Mouse (Mus musculus) midbrain, embryonic 12.5 days (tissue): ENCODE measurements around the gene Olfr1051. TPM values are rescaled to one million over a fixed set of nuclear protein-coding genes. Genes with fewer than 3 reads are reported as not detected.
"Not testable (repeated sequence)": the region's sequence is repeated elsewhere in the genome, so short reads cannot be mapped to it uniquely, and the experiment has no call there.

Experiments used
- ATAC-seq: fragments of 200-750 bp; cut with Nextera tagmentation; 2 replicates; pipeline ENCODE4 v1.8.0; 2017; ENCODE audit warnings: low read depth, moderate TSS enrichment, moderate library complexity; ENCODE audit not compliant: low FRiP score
- H3K27ac ChIP-seq: fragments of 300-500 bp; sonication (generic); replicated peaks from 2 replicates; pipeline ENCODE4 v1.5.1; 2016; ENCODE audit warnings: mild to moderate bottlenecking
- H3K27me3 ChIP-seq: fragments of 300-500 bp; sonication (generic); 2 replicates; pipeline ENCODE4 v1.6.1; 2016; ENCODE audit warnings: mild to moderate bottlenecking
- H3K36me3 ChIP-seq: fragments of 300-500 bp; sonication (generic); 2 replicates; pipeline ENCODE4 v1.6.1; 2016
- H3K4me1 ChIP-seq: fragments of 300-500 bp; sonication (generic); 2 replicates; pipeline ENCODE4 v1.6.1; 2016
- H3K4me2 ChIP-seq: fragments of 300-500 bp; sonication (generic); replicated peaks from 2 replicates; pipeline ENCODE4 v1.6.1; 2016; ENCODE audit warnings: mild to moderate bottlenecking, moderate library complexity
- H3K4me3 ChIP-seq: fragments of 300-500 bp; sonication (generic); 2 replicates; pipeline ENCODE4 v1.5.1; 2016; ENCODE audit warnings: mild to moderate bottlenecking
- H3K9ac ChIP-seq: fragments of 300-500 bp; sonication (generic); replicated peaks from 2 replicates; pipeline ENCODE4 v1.6.1; 2016; ENCODE audit warnings: mild to moderate bottlenecking, moderate library complexity
- H3K9me3 ChIP-seq: fragments of 300-500 bp; sonication (generic); 2 replicates; pipeline ENCODE4 v1.6.1; 2016; ENCODE audit warnings: mild to moderate bottlenecking
- WGBS: fragments of 180-500 bp; shearing (Covaris S2); methylation state at CpG from one replicate; pipeline ENCODE4 v1.1.7; 2016; 5-methylcytosine and 5-hydroxymethylcytosine counted together
- polyA plus RNA-seq: library from polyadenylated mRNA; unstranded; fragments of >200 nt; fragmentation: Nextera tagmentation; extraction: Ambion mirVana; gene quantifications from 2 replicates; pipeline ENCODE4 v1.2.1, GENCODE M21; 2016

The Olfr1051 gene
- not detected in 2 replicates for polyA plus RNA-seq

DNA sequence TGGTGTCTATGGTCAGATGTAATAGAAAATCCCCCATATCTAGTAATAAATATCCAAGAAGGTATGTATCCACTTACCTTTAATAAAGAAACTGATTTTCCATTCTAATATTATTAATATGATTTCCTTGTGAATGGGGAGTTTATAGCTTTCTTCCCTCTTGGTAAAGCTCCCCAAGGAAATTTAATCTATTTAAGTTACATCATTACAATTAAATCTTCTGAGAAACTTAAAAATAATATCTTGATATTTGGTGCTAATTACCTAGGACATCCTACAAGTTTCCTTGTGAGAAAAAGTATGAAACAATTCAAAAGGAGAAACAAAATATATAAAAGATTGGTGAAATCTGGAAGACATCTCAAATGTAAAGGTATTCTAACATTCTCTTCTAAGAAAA, at the start of gene Olfr1051:
Gene Olfr1051, minus strand, starts transcription at position 101 of the 400 bp plus-strand sequence.
- H3K4me3 ChIP-seq, H3K4me1 ChIP-seq, ATAC-seq, H3K4me2 ChIP-seq, H3K27ac ChIP-seq, H3K27me3 ChIP-seq, H3K9me3 ChIP-seq, H3K9ac ChIP-seq, H3K36me3 ChIP-seq: not testable (repeated sequence)

DNA sequence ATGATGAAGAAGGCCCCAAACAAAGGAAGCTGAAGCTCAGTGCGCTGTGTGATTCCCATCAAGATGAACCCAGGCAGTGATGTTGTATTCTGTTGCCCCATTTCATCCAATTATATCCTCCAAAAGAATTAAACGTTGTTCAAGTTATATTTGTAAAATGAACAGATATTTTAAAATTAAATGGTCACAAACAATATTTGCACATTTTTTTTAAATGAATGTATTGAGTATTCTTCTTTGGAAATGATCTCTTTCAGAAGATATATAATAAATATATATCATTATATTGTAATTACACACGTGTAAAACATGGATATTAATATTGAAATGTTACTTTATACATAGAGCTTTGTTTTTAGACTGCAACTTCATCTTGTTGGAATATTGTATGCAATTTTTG, 36.3 kb upstream of the Olfr1051 start, which contains the start of gene Olfr1053:
Gene Olfr1053, minus strand, starts transcription at position 101 of the 400 bp plus-strand sequence.
- H3K4me1 ChIP-seq = no peaks in the 10 kb centered on the region
- no peaks in the 10 kb centered on the region for H3K9me3 ChIP-seq
- H3K9ac ChIP-seq = no peak within 1 kb of the TSS
- no peak within 1 kb of the TSS for H3K27ac ChIP-seq
- H3K27me3 ChIP-seq = no peaks in the 10 kb centered on the region
- H3K4me2 ChIP-seq = no peak within 1 kb of the TSS
- 70% methylated on average over 3 of the region's 3 CpGs for WGBS
- no peak within 1 kb of the TSS for H3K4me3 ChIP-seq
- H3K36me3 ChIP-seq = no peaks in the 10 kb centered on the region
- no peak for ATAC-seq

DNA sequence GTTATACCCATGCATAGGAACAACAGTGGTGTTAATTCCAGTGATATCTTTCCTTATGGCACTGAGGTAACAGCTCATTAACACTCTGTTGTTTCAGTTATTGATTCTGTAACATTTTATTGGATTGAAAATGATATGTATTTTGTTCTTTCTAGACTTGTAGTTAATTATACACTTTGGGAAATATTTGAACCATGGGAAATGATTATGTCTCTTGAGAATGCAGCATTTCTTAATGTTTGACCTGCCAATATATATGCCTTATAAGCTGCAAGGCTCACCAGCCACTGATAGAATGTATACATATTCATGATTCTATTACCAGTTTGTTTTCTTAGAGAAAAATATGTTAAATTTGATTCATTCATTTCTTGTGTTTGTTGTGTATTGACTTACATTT, 13.3 kb upstream of the Olfr1051 start, which contains the start of gene Olfr1052:
Gene Olfr1052, plus strand, starts transcription at position 301 of the 400 bp plus-strand sequence.
- ATAC-seq = no peak
- Histone ChIP-seq H3K36me3 (no peaks in the 10 kb centered on the region), H3K4me2 (no peak within 1 kb of the TSS), H3K4me3 (no peak within 1 kb of the TSS), H3K27ac (no peak within 1 kb of the TSS), H3K9ac (no peak within 1 kb of the TSS), H3K9me3 (no peaks in the 10 kb centered on the region), H3K4me1 (no peaks in the 10 kb centered on the region), H3K27me3 (no peaks in the 10 kb centered on the region)

- not testable (repeated sequence) for ATAC-seq
Measured at GRCm38 (mm10) chr2:86258228-86258627, 20.7 kb downstream of the Olfr1051 start, which contains the start of gene Olfr1049. Gene Olfr1049, minus strand, starts transcription at chr2:86258328.

DNA sequence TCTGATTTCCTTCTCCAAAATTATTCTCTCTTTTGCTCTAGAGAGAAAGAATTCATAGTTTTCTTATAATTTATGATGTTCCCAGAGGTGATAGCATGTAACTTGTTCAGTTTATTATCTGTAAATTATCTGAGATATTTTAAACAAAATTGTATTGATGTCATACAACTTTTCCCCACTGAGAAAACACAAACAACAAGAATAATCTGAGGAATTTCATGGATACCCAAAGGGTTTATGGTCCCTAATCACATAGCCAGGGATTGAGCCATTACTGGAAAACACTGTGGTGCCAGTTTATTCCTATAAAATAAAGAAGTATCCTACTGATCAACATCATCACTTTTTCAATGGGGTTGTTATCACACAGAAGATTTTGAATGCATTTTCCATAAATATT, 38.7 kb downstream of the Olfr1051 start, which contains the start of gene Olfr1048:
Gene Olfr1048, minus strand, starts transcription at position 101 of the 400 bp plus-strand sequence.
- H3K4me1 ChIP-seq = no peaks in the 10 kb centered on the region
- no peak within 1 kb of the TSS for H3K9ac ChIP-seq
- no peak within 1 kb of the TSS for H3K4me3 ChIP-seq
- H3K27ac ChIP-seq = no peak within 1 kb of the TSS
- no peaks in the 10 kb centered on the region for H3K9me3 ChIP-seq
- H3K4me2 ChIP-seq = no peak within 1 kb of the TSS
- H3K27me3 ChIP-seq = no peaks in the 10 kb centered on the region
- H3K36me3 ChIP-seq = no peaks in the 10 kb centered on the region
- ATAC-seq = no peak

More at GRCm38 (mm10) chr2:86258228-86258627, 20.7 kb downstream of the Olfr1051 start, which contains the start of gene Olfr1049:
- H3K4me1 ChIP-seq, H3K4me3 ChIP-seq, H3K4me2 ChIP-seq, H3K9me3 ChIP-seq, H3K27ac ChIP-seq, H3K36me3 ChIP-seq, H3K27me3 ChIP-seq, H3K9ac ChIP-seq: not testable (repeated sequence)

GRCm38 (mm10) chr2:86231301-86231700, 47.6 kb downstream of the Olfr1051 start, which contains the start of gene Olfr1047:
Gene Olfr1047, minus strand, starts transcription at chr2:86231401.
- WGBS = 90% methylated on average over 1 of the region's 1 CpGs
- H3K27me3 ChIP-seq = no peaks in the 10 kb centered on the region
- no peaks in the 10 kb centered on the region for H3K36me3 ChIP-seq
- no peaks in the 10 kb centered on the region for H3K4me1 ChIP-seq
- H3K9me3 ChIP-seq = no peaks in the 10 kb centered on the region
- H3K9ac ChIP-seq = no peak within 1 kb of the TSS
- ATAC-seq = no peak
- no peak within 1 kb of the TSS for H3K4me2 ChIP-seq
- no peak within 1 kb of the TSS for H3K4me3 ChIP-seq
- no peak within 1 kb of the TSS for H3K27ac ChIP-seq

Other genes with a start within 250 kb of the Olfr1051 start
- 0.05 TPM in 1 of 2 replicates, not detected in the other for gene Olfr1034, start 233.2 kb downstream of the Olfr1051 start, polyA plus RNA-seq
- gene Olfr1036, start 205.1 kb downstream of the Olfr1051 start, polyA plus RNA-seq = not detected in 2 replicates
- not detected in 2 replicates for gene Olfr1037, start 191.7 kb downstream of the Olfr1051 start, polyA plus RNA-seq
- not detected in 2 replicates for gene Olfr1039, start 143.2 kb downstream of the Olfr1051 start, polyA plus RNA-seq
- gene Olfr1040, start 132.4 kb downstream of the Olfr1051 start, polyA plus RNA-seq = not detected in 2 replicates
- gene Olfr1042, start 117.2 kb downstream of the Olfr1051 start, polyA plus RNA-seq = not detected in 2 replicates
- gene Olfr1043, start 111.6 kb downstream of the Olfr1051 start, polyA plus RNA-seq = not detected in 2 replicates
- gene Olfr1044, start 101.3 kb downstream of the Olfr1051 start, polyA plus RNA-seq = not detected in 2 replicates
- not detected in 2 replicates for gene Olfr52, start 93.4 kb downstream of the Olfr1051 start, polyA plus RNA-seq
- not detected in 2 replicates for gene Olfr1045, start 76.1 kb downstream of the Olfr1051 start, polyA plus RNA-seq
- not detected in 2 replicates for gene Olfr1046, start 59.8 kb downstream of the Olfr1051 start, polyA plus RNA-seq
- not detected in 2 replicates for gene Olfr1047, start 47.7 kb downstream of the Olfr1051 start, polyA plus RNA-seq
- not detected in 2 replicates for gene Olfr1048, start 38.8 kb downstream of the Olfr1051 start, polyA plus RNA-seq
- not detected in 2 replicates for gene Olfr1049, start 20.8 kb downstream of the Olfr1051 start, polyA plus RNA-seq
- gene Olfr1052, start 13.4 kb upstream of the Olfr1051 start, polyA plus RNA-seq = not detected in 2 replicates
- not detected in 2 replicates for gene Olfr1053, start 36.2 kb upstream of the Olfr1051 start, polyA plus RNA-seq
- gene Olfr1054, start 56.3 kb upstream of the Olfr1051 start, polyA plus RNA-seq = not detected in 2 replicates
- gene Olfr1055, start 71.2 kb upstream of the Olfr1051 start, polyA plus RNA-seq = not detected in 2 replicates
- not detected in 2 replicates for gene Olfr1056, start 83.4 kb upstream of the Olfr1051 start, polyA plus RNA-seq
- not detected in 2 replicates for gene Olfr1057, start 99.3 kb upstream of the Olfr1051 start, polyA plus RNA-seq
- not detected in 2 replicates for gene Olfr1058, start 109.5 kb upstream of the Olfr1051 start, polyA plus RNA-seq
- gene Olfr1061, start 135.0 kb upstream of the Olfr1051 start, polyA plus RNA-seq = not detected in 2 replicates
- not detected in 2 replicates for gene Olfr1062, start 147.7 kb upstream of the Olfr1051 start, polyA plus RNA-seq
- gene Olfr1065, start 171.5 kb upstream of the Olfr1051 start, polyA plus RNA-seq = not detected in 2 replicates
- not detected in 2 replicates for gene Olfr1066, start 177.2 kb upstream of the Olfr1051 start, polyA plus RNA-seq
- gene Olfr228, start 208.3 kb upstream of the Olfr1051 start, polyA plus RNA-seq = not detected in 2 replicates
- gene Olfr1076, start 229.4 kb upstream of the Olfr1051 start, polyA plus RNA-seq = not detected in 2 replicates